Mouse (Mus musculus) G1E (cell line): ENCODE measurements around the gene Zfp523.

Experiments
- CTCF ChIP-seq: IDR thresholded peaks from 2 replicates; pipeline ENCODE4 v1.5.1; 2012; ENCODE audit warnings: low read depth, low read length, inconsistent platforms, mixed read lengths
- GATA1 ChIP-seq: IDR thresholded peaks from 2 replicates; pipeline ENCODE4 v1.6.1; 2012; ENCODE audit warnings: borderline replicate concordance, low read length, inconsistent platforms, mixed read lengths
- POLR2AphosphoS5 ChIP-seq: IDR thresholded peaks from 2 replicates; pipeline ENCODE4 v1.6.1; 2012; ENCODE audit warnings: low read depth, low read length, inconsistent platforms; ENCODE audit not compliant: insufficient replicate concordance

DNA sequence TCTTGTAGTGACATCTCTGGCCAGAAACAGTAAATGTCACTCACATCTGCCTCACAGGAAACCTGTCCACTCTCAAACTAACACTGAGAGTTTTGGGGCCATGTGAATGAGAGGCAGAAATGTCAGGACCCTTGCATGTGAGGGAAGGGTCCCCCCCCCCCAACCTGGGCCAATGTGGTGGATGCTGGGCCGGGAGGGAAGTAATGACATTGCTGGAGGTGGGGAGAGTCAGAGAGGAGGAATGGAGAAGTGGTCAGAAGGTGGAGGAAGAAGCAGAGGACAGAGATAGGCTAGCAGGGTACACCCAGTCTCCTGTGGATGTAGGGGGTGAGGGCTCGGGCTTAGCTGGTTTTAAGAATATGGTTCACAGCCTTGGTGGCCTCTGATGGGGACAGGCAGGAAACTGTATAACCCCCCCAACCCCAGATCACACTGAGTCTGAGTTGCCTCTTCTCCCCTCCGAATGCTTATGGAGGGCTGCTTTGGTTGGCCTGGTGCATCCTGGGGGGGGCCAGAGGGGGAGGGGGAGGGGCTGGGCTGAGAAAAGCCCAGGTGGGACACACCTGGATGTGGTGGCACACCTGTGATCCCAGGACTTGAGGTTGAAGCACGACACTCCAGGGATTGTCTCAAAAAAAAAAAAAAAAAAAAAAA, 32.7 kb downstream of the Zfp523 start:
- no peak for TF ChIP-seq CTCF
- TF ChIP-seq POLR2AphosphoS5, result no peak
- no peak for TF ChIP-seq GATA1
